Mouse (Mus musculus) brown adipose tissue, adult 24 weeks (tissue): ENCODE results near the gene Gpr152. TPM values are rescaled to one million over a fixed set of nuclear protein-coding genes. Genes with fewer than 3 reads are reported as not detected.

Experiments
- H3K27ac ChIP-seq: fragments of 200-500 bp; replicated peaks from 2 replicates; pipeline ENCODE4 v1.5.1; 2012; ENCODE audit warnings: low read depth, mild to moderate bottlenecking, low read length
- H3K4me1 ChIP-seq: fragments of 200-500 bp; 2 replicates; pipeline ENCODE4 v1.6.1; 2012; ENCODE audit warnings: low read length, mixed read lengths; ENCODE audit not compliant: control insufficient read depth, insufficient read depth, insufficient read length
- H3K4me3 ChIP-seq: fragments of 200-500 bp; 2 replicates; pipeline ENCODE4 v1.5.1; 2012; ENCODE audit warnings: low read depth, mild to moderate bottlenecking, low read length, moderate library complexity; ENCODE audit not compliant: insufficient read depth
- polyA plus RNA-seq: library from polyadenylated mRNA; stranded (reverse); fragments of >200 nt; gene quantifications from 2 replicates; pipeline ENCODE4 v1.2.4, GENCODE M21; 2012; ENCODE audit not compliant: missing spikeins, insufficient read depth, insufficient read length

Gpr152 gene
- polyA plus RNA-seq, 1 experiment, result not detected

GRCm38 (mm10) chr19:4102049-4102448 is 37.5 kb upstream of the Gpr152 start:
- peaks cover 6% of the 10 kb centered on the region for H3K4me1 ChIP-seq
- no peak overlapping the region for H3K27ac ChIP-seq
- no peak overlapping the region for H3K4me3 ChIP-seq

GRCm38 (mm10) chr19:4102626-4103025 is 37.0 kb upstream of the Gpr152 start:
- Histone ChIP-seq H3K4me1 (peaks cover 6% of the 10 kb centered on the region), H3K4me3 (no peak overlapping the region), H3K27ac (no peak overlapping the region)

GRCm38 (mm10) chr19:4103294-4103693 is 36.3 kb upstream of the Gpr152 start:
- Histone ChIP-seq H3K4me1 (peaks cover 6% of the 10 kb centered on the region), H3K4me3 (no peak overlapping the region), H3K27ac (no peak overlapping the region)

- peaks cover 6% of the 10 kb centered on the region for H3K4me1 ChIP-seq
- H3K27ac ChIP-seq, result no peak overlapping the region
- H3K4me3 ChIP-seq, result no peak overlapping the region
These were observed 35.8 kb upstream of the Gpr152 start for GRCm38 (mm10) chr19:4103792-4104191.

GRCm38 (mm10) chr19:4104675-4105194 is 34.9 kb upstream of the Gpr152 start:
- peaks cover 6% of the 10 kb centered on the region for H3K4me1 ChIP-seq
- H3K27ac ChIP-seq, result no peak overlapping the region
- no peak overlapping the region for H3K4me3 ChIP-seq

- Histone ChIP-seq H3K27ac (no peak overlapping the region), H3K4me3 (no peak overlapping the region), H3K4me1 (no peaks in the 10 kb centered on the region)
These were observed 32.9 kb upstream of the Gpr152 start for GRCm38 (mm10) chr19:4106654-4107053.

- H3K4me3 ChIP-seq, result no peak overlapping the region
- H3K27ac ChIP-seq, result no peak overlapping the region
These were observed 31.1 kb upstream of the Gpr152 start for GRCm38 (mm10) chr19:4108535-4108934.

GRCm38 (mm10) chr19:4112063-4112960 is 27.3 kb upstream of the Gpr152 start:
- H3K27ac ChIP-seq, result peak overlapping the region; percentile 74; the same call in 1 of the 2 replicates
- H3K4me1 ChIP-seq, result peaks cover 12% of the 10 kb centered on the region
- H3K4me3 ChIP-seq, result no peak overlapping the region

More at GRCm38 (mm10) chr19:4108535-4108934, 31.1 kb upstream of the Gpr152 start:
- H3K4me1 ChIP-seq, result peaks cover 7% of the 10 kb centered on the region

GRCm38 (mm10) chr19:4113186-4113805 is 26.3 kb upstream of the Gpr152 start:
- H3K27ac ChIP-seq, result peak overlapping the region; percentile 74
- no peak overlapping the region; the same call in 1 of the 2 replicates for H3K4me3 ChIP-seq
- peaks cover 12% of the 10 kb centered on the region for H3K4me1 ChIP-seq

GRCm38 (mm10) chr19:4113806-4114230 is 25.8 kb upstream of the Gpr152 start:
- Histone ChIP-seq H3K4me1 (peaks cover 12% of the 10 kb centered on the region), H3K27ac (peak overlapping the region; percentile 74), H3K4me3 (no peak overlapping the region; the same call in 1 of the 2 replicates)

- H3K4me1 ChIP-seq, result peaks cover 12% of the 10 kb centered on the region
- no peak overlapping the region for H3K27ac ChIP-seq
- no peak overlapping the region for H3K4me3 ChIP-seq
These were observed 25.0 kb upstream of the Gpr152 start for GRCm38 (mm10) chr19:4114551-4114950.

GRCm38 (mm10) chr19:4115144-4115543 is 24.4 kb upstream of the Gpr152 start:
- Histone ChIP-seq H3K27ac (no peak overlapping the region), H3K4me3 (no peak overlapping the region), H3K4me1 (peaks cover 12% of the 10 kb centered on the region)

- Histone ChIP-seq H3K4me1 (peaks cover 17% of the 10 kb centered on the region), H3K4me3 (no peak overlapping the region), H3K27ac (no peak overlapping the region)
These were observed 23.8 kb upstream of the Gpr152 start for GRCm38 (mm10) chr19:4115816-4116215.

GRCm38 (mm10) chr19:4117006-4117405 is 22.6 kb upstream of the Gpr152 start:
- peaks cover 17% of the 10 kb centered on the region for H3K4me1 ChIP-seq
- H3K27ac ChIP-seq, result no peak overlapping the region
- H3K4me3 ChIP-seq, result no peak overlapping the region

GRCm38 (mm10) chr19:4118350-4118749 is 21.2 kb upstream of the Gpr152 start:
- Histone ChIP-seq H3K4me3 (no peak overlapping the region), H3K27ac (no peak overlapping the region)

More at GRCm38 (mm10) chr19:4118350-4118749, 21.2 kb upstream of the Gpr152 start:
- H3K4me1 ChIP-seq, result peaks cover 12% of the 10 kb centered on the region
